In the genomic region with DNA sequence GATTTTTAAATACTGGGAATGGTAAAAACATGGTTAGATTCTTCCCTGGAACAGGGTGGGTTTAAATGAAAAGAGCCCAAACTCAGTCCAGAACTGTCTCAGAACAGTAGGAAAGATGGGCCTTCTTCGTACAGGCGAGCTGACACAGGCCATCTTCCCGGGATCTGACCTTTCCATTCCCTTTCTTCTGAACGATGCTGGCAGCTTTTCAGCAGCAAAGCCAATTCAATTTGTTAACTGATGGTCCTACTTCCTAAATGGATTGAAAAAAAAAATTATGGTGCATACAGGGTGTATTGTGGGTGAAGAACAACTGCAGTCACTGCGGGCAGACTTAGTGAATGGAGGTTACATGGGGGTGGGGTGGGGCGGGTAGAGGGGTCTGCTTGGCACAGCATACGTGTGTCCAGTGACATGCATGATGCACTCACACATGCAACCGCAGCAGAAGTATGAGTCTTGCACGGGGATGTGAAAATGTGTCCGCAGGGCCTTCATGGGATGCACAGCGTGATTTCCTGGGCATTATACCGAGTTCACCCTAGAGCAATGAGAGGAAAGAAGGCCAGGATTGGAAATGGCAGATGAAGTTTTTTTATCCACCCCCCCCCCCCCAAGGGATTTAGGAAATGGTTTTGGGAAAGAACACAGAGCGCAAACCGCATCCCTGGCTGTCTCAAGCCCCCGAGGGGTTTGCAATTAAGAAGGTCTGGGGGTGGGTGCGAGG, we compare ENCODE assay signal across 8 mouse cellular contexts. TPM values are rescaled to one million over a fixed set of nuclear protein-coding genes. Genes with fewer than 3 reads are reported as not detected.
DNase-seq lines count a peak whose midpoint lies in the region; ATAC-seq and TF ChIP-seq lines count a peak whose summit lies in the region.

No protein-coding gene starts in this region.

- 29% methylated on average over 16 of the region's 16 CpGs for WGBS in spleen, adult 2 months
- 24% methylated on average over 16 of the region's 16 CpGs for WGBS in limb, embryonic 12.5 days
- WGBS in stomach, embryonic 15.5 days = 20% methylated on average over 16 of the region's 16 CpGs

- no peak for TF ChIP-seq CTCF in spleen, adult 2 months (IDR thresholded peaks at IDR 0.05; ENCODE audit: extremely low read depth, insufficient read depth, insufficient read length, insufficient replicate concordance)

- DNase-seq in cerebellum, adult 18-20 months = peak; percentile 16 to 37
- DNase-seq in cerebellum, postnatal 14 days = no peak
- DNase-seq in spleen, adult 2 months (ENCODE audit: low read depth in 1 of 2, low spot score in 2 of 2) = no peak
- no peak for DNase-seq in spleen, postnatal 4 days (ENCODE audit: low spot score in 2 of 2)
- DNase-seq in natural killer cell, adult 2 months (ENCODE audit: low spot score in 2 of 2) = no peak
- DNase-seq in gastrocnemius, postnatal 25 days = no peak

- ATAC-seq in limb, embryonic 12.5 days (ENCODE audit: insufficient number of reproducible peaks, insufficient read depth, low FRiP score, low TSS enrichment, low read depth) = no peak; the same call in 1 of the 2 replicates
- ATAC-seq in stomach, embryonic 15.5 days (ENCODE audit: insufficient read depth, low FRiP score, low read depth) = peak; percentile 2; the same call in 1 of the 2 replicates

- peak overlapping the region; percentile 84 for H3K4me2 ChIP-seq in limb, embryonic 12.5 days
- peak overlapping the region; percentile 74 for H3K4me2 ChIP-seq in stomach, embryonic 15.5 days

- peaks cover 3% of the 10 kb centered on the region; the same call in 1 of the 2 replicates for H3K4me1 ChIP-seq in spleen, adult 2 months (ENCODE audit: control insufficient read depth, insufficient read depth, insufficient read length)
- H3K4me1 ChIP-seq in limb, embryonic 12.5 days (replicated peaks) = peaks cover 9% of the 10 kb centered on the region; the same call in 1 of the 2 replicates
- H3K4me1 ChIP-seq in stomach, embryonic 15.5 days = no peaks in the 10 kb centered on the region

- no peak overlapping the region for H3K27ac ChIP-seq in spleen, adult 2 months (ENCODE audit: insufficient read depth, low read length)
- peak overlapping the region; percentile 84; the same call in 1 of the 2 replicates for H3K27ac ChIP-seq in limb, embryonic 12.5 days
- H3K27ac ChIP-seq in stomach, embryonic 15.5 days = peak overlapping the region; percentile 40; the same call in 1 of the 2 replicates

- no peaks in the 10 kb centered on the region for H3K27me3 ChIP-seq in spleen, adult 2 months (ENCODE audit: control insufficient read depth, insufficient read depth, low read length)
- H3K27me3 ChIP-seq in limb, embryonic 12.5 days = no peaks in the 10 kb centered on the region
- H3K27me3 ChIP-seq in stomach, embryonic 15.5 days (replicated peaks) = no peaks in the 10 kb centered on the region

- no peaks in the 10 kb centered on the region for H3K36me3 ChIP-seq in spleen, adult 2 months (ENCODE audit: control insufficient read depth, insufficient read depth, low read length)
- no peaks in the 10 kb centered on the region for H3K36me3 ChIP-seq in limb, embryonic 12.5 days
- no peaks in the 10 kb centered on the region for H3K36me3 ChIP-seq in stomach, embryonic 15.5 days

- no peaks in the 10 kb centered on the region for H3K9me3 ChIP-seq in limb, embryonic 12.5 days
- no peaks in the 10 kb centered on the region for H3K9me3 ChIP-seq in stomach, embryonic 15.5 days

- peak overlapping the region; percentile 72 for H3K9ac ChIP-seq in limb, embryonic 12.5 days (replicated peaks)
- no peak overlapping the region for H3K9ac ChIP-seq in stomach, embryonic 15.5 days

- peak overlapping the region; percentile 69; the same call in 1 of the 2 replicates for H3K4me3 ChIP-seq in spleen, adult 2 months (ENCODE audit: extremely low read depth, insufficient read depth, insufficient read length)
- peak overlapping the region; percentile 66 for H3K4me3 ChIP-seq in limb, embryonic 12.5 days (replicated peaks)
- H3K4me3 ChIP-seq in stomach, embryonic 15.5 days (replicated peaks) = peak overlapping the region; percentile 73

- TF ChIP-seq POLR2A in spleen, adult 2 months (IDR thresholded peaks at IDR 0.05; ENCODE audit: low read depth, low read length) = no peak

RNA-seq across cellular contexts. Expression of a gene that starts 0.6 kb away (rescaled TPM):
- 4.9 and 6.9 TPM in 2 replicates for polyA plus RNA-seq in spleen, adult 2 months (2012; rRNA removed)
- 6.7 and 7.5 TPM in 2 replicates for polyA plus RNA-seq in limb, embryonic 12.5 days (2016; fragmentation: Nextera tagmentation; extraction: Ambion mirVana)
- polyA plus RNA-seq in stomach, embryonic 15.5 days (2015; fragmentation: Nextera tagmentation; extraction: Ambion mirVana) = 9.3 and 10.7 TPM in 2 replicates
- total RNA-seq in gastrocnemius, postnatal 25 days (2021) = 1 to 10 TPM; 1.2 to 1.3 TPM

Comparison
In these comparisons a context has a peak if more than half of its experiments do, and no peak if none do; other contexts are left out.
1. DNase-seq: peak in cerebellum, adult 18-20 months (2 of 2); none in cerebellum, postnatal 14 days (0 of 2), spleen, adult 2 months (0 of 2), spleen, postnatal 4 days (0 of 2), natural killer cell, adult 2 months (0 of 2) and gastrocnemius, postnatal 25 days (single experiment).
2. Peak in every context shown above with its lines, with median percentiles within 50 percentile points of each other: H3K4me3 ChIP-seq.